Mouse (Mus musculus): ENCODE measurements at regions not wholly inside any gene's neighbourhood (a gene's known extent, or its start where the extent isn't known, plus 50 kb on each side); places are given as distances from the start of the nearest gene placed in this dataset.

DNA sequence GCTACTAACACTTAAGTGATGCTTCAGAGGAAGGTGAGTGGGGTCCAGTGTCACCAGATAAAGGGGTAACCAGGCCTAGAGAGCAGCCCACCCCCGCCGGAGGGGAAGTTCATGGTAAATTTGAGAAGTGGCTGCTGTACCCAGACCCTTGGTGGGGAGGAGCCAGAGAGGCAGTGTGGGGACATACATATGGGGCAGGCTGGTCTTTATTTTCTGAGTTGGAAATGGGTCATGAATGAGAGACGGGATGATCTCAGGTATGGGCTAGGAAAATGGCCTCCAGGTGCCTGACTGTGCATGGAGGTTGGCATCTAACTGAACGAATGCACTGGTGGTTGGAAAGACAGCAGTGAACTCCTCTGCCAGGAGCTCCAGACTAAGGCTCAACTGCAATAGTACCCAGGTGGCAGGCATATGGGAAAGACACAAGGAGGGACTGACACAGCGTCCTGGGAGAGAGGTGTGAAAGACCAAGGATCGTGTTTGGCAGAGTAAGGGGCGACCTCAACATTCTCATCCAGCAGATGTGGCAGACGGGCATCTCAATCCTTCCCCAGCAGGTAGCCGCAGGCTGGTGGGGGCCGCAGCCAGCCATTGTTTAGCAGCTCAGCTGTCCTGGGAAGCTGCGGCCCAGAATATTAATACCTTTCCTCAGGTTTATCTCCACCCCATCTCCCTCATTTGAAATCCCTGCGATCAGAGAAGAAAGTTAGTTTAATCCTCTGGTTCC is 387.7 kb downstream of the Rps24 start:
- no peak for DNase-seq (ENCODE audit: extremely low spot score in 1 of 2, low spot score in 1 of 2)

GRCm38 (mm10) chr14:24875156-24875545 is 388.2 kb downstream of the Rps24 start:
- peak in 1 of 2 experiments; percentile 36 for DNase-seq (ENCODE audit: extremely low spot score in 1 of 2, low spot score in 1 of 2)

DNA sequence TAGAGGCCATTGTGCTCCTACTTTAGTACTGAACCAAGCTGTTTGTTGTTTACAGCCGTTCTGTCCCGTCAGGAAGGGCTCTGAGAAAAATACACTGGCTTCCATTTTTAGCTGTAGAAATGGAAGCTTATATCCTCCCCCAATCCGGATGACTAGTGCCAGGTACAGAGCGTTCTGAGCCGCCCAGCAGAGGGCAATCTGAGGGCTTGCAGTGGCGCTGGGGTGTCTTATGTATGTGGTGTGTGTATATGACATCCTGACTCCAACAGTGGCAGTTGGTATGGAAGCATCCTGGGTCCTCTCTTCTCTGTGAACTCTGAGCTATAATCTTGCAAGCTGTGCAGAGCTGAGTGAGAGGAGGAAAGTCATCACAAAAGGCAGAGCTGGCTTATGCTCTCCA is 389.0 kb downstream of the Rps24 start:
- DNase-seq (ENCODE audit: extremely low spot score in 1 of 2, low spot score in 1 of 2), result peak in 1 of 2 experiments; percentile 37

- DNase-seq (ENCODE audit: extremely low spot score in 1 of 2, low spot score in 1 of 2), result no peak
These were observed 389.6 kb downstream of the Rps24 start for GRCm38 (mm10) chr14:24876508-24876907.

DNA sequence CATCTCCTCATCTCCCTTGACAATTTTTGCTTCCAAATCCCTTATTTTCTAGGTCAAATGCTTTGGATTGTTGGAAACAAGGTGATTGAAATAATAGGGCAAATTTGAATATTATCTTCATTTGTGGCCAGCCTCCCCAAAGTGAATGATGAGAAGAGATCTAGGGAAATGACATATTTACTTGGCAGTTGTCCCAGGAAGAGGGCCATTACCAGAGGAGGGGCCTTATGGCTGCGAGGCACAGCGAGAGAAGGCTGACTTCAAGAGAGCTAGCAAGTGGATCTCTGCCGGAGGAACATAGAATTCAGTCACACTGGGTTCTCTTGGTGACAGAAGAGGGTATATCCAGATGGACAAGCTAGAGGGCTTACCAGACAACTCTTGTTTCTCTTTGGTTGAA is 390.9 kb downstream of the Rps24 start:
- no peak for DNase-seq (ENCODE audit: extremely low spot score in 1 of 2, low spot score in 1 of 2)

GRCm38 (mm10) chr14:24886164-24886563 is 399.2 kb downstream of the Rps24 start:
- no peak for DNase-seq (ENCODE audit: extremely low spot score in 1 of 2, low spot score in 1 of 2)

- DNase-seq (ENCODE audit: extremely low spot score in 1 of 2, low spot score in 1 of 2), result no peak
These were observed 400.0 kb downstream of the Rps24 start for GRCm38 (mm10) chr14:24886896-24887421.

GRCm38 (mm10) chr14:24890856-24891255 is 403.9 kb downstream of the Rps24 start:
- DNase-seq (ENCODE audit: extremely low spot score in 1 of 2, low spot score in 1 of 2), result peak in 1 of 2 experiments; percentile 36

- DNase-seq (ENCODE audit: extremely low spot score in 1 of 2, low spot score in 1 of 2), result no peak
These were observed 408.3 kb downstream of the Rps24 start for GRCm38 (mm10) chr14:24895196-24895595.

GRCm38 (mm10) chr14:24896681-24897080 is 409.8 kb downstream of the Rps24 start:
- DNase-seq (ENCODE audit: extremely low spot score in 1 of 2, low spot score in 1 of 2), result no peak

DNA sequence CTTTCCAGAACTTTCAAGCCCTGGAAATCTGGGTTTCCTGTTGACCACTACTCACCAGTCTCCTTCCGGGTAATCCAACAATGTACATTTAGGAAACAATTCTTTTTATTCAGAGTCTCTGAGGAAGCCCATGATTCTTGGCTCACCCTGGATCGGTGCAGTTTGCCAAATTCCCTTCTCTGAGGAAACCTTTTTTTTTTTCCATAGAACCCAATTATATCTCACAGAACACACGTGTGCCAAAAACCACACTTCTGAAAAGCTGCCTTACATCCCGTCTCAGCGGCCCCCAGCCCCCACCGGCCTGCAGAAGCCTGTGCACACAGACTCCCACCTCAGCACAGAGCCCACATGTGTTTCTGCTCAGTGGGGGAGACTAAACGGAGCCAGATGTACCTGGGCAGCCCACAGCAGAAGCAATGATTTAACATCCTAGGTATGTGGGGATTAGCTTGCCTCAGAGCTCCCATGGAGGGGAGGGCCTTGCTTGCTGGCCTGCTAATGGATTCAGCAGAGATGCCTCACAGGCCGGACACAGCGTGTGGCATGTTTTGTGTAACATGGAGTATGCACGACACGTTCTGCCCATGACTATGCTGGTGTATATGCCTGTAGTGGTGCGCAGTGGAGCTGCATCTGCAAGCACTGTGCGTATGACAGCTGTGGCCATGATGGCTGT is 413.7 kb downstream of the Rps24 start:
- DNase-seq (ENCODE audit: extremely low spot score in 1 of 2, low spot score in 1 of 2), result peak in 1 of 2 experiments; percentile 50

DNA sequence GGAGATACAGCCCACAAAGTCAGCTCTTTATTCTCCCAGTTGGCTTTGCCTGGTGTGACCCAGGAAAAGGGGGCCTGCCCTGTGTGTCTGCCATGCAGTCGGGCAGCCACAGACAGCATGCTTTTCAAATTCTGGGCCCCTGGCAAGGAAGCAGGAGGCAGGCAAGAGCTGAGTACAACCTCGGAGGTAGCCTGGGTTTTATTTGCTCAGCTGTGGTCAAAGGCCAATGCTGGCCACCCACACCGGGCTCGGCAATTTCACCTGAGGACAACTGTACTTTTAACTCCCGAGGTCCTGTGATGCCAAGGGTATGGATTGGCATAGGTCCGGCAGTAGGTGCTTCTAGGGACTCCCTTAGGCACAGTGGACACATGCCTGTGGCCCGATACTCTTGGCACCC is 414.8 kb downstream of the Rps24 start:
- no peak for DNase-seq (ENCODE audit: extremely low spot score in 1 of 2, low spot score in 1 of 2)

DNA sequence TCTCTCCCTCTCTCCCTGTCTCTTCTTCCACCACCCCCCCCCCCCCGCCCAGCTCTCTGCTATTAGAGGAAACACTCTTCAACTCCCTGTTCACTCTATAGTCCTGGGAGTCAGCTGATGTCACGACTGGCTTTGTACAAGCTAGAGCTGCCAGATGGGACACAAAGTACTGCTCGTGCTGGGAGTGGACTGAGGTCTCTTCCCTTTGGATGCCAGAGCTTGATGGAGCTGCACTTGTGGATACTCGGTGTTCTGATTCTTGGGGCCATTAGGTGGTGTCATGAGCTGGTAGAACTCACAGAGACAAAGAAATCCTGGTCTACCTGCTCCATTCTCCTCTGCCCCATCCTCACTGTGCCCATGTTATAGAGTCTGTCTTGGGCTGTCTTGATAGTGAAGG is 415.9 kb downstream of the Rps24 start:
- no peak for DNase-seq (ENCODE audit: extremely low spot score in 1 of 2, low spot score in 1 of 2)

DNA sequence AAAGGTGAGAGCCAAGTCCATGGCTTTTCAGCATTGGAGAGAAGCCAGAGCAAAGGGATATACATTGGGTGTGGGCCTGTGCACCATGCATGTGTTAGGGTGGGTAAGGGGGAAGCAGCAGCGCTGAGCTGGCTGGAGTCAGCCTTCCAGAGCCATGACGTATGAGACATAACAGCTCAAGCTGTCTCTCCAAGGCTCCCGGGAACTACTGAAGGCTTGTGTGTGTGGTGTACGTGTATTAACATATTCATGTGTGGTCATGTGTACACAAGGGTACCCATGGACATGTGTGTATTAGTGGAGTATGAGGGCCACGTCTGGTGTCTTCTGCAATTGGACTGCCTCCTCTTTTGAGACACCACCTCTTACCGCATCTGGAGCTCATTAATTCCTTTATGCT is 417.8 kb downstream of the Rps24 start:
- DNase-seq (ENCODE audit: extremely low spot score in 1 of 2, low spot score in 1 of 2), result no peak

- DNase-seq (ENCODE audit: extremely low spot score in 1 of 2, low spot score in 1 of 2), result no peak
These were observed 420.0 kb downstream of the Rps24 start for GRCm38 (mm10) chr14:24906916-24907315.

DNA sequence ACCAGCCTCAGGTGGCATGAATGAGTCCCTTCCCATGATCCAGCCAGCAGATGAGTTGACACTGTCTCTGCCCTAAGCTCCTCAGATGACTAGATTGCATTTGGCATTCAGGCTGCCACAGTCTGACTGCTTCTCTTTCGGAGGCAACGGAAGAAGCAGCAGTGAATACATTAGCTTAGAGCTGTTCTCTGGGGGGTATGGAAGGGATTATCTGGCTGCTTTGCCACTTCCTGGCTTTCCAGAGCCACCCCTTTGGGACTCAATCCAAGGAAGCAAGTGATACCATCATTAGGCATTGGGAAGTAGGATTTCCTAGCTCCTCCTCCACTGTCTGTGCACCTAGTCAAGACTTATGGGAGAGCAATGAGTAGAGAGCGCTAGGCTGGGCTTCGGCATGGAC is 421.5 kb downstream of the Rps24 start:
- DNase-seq (ENCODE audit: extremely low spot score in 1 of 2, low spot score in 1 of 2), result no peak

GRCm38 (mm10) chr14:24911621-24912020 is 424.7 kb downstream of the Rps24 start:
- peak; percentile 80 to 88 for DNase-seq (ENCODE audit: extremely low spot score in 1 of 2, low spot score in 1 of 2)

- DNase-seq (ENCODE audit: extremely low spot score in 1 of 2, low spot score in 1 of 2), result no peak
These were observed 432.1 kb downstream of the Rps24 start for GRCm38 (mm10) chr14:24919056-24919455.

GRCm38 (mm10) chr14:24922006-24922405 is 435.1 kb downstream of the Rps24 start:
- no peak for DNase-seq (ENCODE audit: extremely low spot score in 1 of 2, low spot score in 1 of 2)

DNA sequence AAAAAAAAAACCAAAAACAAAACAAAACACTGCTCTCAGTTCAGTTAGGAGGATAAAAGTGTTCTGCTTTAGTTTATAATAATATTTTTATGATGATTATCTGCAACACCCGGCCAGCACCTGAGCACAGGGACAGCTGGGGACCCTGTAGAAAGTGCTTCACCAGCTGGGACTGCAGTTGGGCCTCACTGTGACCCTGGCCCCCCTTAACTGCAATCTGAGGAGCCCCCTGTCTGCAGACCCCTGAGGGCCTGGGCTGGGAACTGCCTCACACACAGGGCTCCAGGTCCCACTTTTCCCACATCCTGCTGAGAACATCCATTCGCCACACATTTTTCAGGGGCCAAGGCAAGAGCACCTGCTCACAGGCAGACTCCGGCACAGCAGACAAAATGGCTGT is 437.6 kb downstream of the Rps24 start:
- no peak for DNase-seq (ENCODE audit: extremely low spot score in 1 of 2, low spot score in 1 of 2)

DNA sequence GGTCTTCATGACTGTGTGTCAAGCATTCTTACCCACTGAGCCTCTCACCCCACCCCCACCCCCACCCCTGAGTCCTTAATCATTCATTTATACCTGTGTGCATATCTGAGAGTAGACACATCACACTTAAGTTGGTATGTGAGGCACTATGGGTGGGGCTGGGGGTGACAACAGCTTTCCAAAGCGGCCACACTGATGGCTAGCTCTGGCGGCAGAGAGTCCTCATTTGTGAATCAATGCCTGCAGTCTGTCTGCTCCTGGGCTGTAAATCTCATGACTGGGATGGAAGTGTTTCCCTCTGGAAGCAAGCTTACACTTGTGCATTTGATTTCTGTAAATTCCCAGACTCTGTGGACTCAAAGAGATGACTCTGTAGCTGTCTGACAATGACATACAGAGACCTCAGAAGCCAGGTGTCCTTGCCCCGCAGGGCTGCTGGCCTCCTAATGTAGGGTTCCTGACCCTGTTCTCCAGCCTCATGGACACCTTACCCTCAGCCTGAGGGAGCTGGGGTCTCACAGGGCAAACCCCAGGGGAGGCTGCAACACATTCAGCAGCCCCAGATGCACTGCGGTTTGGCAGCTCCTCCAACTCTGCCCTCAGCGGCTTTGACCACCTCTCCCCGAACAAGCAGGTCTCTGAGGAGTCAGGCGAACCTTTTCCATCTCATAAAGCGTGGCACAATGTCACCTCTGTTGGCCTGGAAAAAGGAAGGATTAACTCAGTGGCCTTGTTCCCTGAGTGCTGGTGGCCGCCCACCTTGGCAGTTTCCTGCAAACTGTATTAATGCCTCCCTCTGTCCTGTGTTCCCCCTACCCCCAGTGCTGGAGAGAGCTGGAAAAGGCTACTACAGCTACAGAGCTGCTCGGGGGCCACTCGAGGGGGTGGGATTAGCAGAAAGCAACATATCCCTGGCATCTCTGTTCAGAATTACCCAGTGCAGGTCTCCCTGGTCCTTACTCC is 439.4 kb downstream of the Rps24 start:
- no peak for DNase-seq (ENCODE audit: extremely low spot score in 1 of 2, low spot score in 1 of 2)
